Mouse (Mus musculus) frontal cortex, postnatal 25 days (tissue): ENCODE measurements around the gene Osbpl7.
A peak's percentile ranks its signal among the peaks of the same experiment; 100 is the strongest.

Experiments used
- DNase-seq, 2 experiments: peaks; one replicate each; pipeline ENCODE4 v3.0.0; 2022; ENCODE audit warnings: low spot score in 2 of 2

Osbpl7 gene

GRCm38 (mm10) chr11:97082977-97083376 is 32.5 kb downstream of the Osbpl7 start:
- DNase-seq, result no peak

DNA sequence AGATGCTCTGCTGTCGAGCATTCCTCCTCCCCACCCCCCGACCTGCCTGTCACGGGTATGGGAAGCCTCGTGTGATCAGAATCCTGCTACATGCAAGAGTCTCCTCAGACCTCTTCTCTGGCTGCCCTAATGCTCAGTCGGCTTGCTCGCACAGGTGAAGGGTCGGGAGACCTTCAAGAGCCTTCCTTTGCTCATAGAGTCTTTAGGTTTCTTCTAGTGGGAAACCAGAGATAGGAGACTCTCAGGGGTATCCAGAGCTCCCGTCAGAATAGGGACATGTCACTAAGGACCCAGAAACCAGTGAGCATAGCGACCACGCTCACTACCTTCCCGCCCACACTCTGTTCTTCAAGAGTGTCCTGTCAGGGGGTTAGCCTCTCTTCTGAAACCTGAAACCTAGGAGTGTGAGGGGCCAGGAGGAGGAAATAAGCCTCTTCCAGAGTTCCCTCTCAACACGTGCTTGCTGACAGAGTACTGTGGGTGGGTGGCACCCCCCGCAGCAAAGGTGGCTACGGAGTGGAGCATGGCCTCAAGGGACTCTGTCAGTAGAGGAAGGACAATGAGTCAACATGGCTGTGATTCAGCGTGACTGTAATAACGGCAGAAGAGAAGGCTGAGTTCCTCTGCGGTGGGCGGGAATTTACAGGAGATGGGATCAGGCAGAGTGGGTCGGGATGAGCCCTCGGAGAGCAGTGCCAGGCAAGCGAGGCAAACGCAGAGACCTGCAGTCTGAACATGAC is 33.1 kb downstream of the Osbpl7 start:
- peak in 1 of 2 experiments; percentile 30 for DNase-seq

- no peak for DNase-seq
These were observed 34.5 kb downstream of the Osbpl7 start for GRCm38 (mm10) chr11:97084821-97085505.

DNA sequence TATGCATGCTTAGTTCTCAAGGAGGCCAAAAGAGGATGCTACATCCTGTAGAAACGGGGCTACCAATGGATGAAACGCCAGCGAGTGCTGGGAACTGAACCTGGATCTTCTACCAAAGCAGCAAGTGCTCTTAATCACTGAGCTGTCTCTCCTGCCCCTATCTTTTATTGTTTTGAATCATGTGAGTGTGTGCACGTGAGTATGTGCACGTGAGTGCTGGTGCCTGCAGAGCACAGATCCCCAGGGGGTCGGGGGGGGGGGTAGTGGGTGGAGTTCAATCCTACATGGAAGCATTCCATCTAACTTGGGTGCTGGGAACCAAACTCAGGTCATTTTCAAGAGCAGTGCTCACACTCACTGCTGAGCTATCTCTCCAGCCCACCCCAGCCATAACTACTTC is 35.9 kb downstream of the Osbpl7 start:
- DNase-seq, result no peak

DNA sequence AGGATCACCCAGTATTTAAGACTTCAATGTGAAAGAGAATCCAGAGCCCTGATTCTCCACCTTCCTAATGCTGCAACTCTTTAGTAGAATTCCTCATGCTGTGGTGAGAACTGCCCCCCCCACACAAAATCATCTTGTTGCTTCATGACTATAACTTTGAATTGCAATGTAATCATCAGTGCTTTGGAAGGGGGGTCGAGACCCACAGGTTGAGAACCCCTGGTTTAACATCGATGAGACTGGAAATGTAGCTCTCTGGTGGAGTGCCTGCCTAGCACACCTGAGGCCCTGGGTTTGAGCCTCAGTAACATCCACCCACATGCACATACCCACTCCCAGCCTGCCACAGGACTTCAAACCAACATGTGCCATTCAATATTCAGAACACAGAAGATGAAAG is 44.2 kb downstream of the Osbpl7 start:
- DNase-seq, result no peak

DNA sequence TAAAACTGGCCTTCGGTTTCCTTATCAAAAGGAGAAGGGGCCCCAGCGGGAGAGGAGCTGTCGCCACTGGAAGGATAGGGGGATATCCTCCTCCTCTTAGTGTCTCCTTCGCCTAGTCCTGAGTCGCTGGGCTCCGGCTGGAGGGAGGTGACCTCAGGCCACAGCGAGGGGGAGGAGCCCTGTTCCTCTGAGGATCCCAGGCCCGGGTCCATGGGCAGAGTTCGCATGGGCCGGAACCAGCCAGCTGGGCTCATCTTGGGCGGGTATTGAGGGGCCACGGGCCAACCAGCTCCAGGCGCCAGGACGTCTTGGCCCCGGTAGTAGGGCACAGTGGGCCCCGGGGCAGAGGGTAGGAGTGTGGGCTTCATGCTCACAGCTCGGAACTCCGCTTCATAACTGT is 48.4 kb downstream of the Osbpl7 start:
- DNase-seq, result no peak

DNA sequence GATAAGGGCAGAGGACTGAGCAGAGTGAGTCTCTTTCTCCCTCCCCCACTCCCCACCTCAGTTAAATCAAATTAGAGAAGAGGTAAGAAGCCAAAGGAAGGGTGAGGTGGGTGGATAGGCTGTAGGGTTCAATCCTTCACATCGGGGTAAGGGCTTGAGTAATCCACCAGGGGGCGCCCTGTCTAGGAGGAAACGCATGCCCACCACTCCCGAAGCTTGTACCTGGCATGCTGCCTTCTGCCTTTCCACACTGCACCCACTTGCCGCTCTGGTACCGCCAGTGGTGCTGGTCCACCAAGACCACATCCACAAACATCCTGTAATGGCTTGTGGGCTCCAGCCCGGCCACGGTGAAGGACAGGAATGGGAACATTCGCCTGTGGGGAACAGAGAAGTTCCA is 51.3 kb downstream of the Osbpl7 start:
- DNase-seq, result no peak

DNA sequence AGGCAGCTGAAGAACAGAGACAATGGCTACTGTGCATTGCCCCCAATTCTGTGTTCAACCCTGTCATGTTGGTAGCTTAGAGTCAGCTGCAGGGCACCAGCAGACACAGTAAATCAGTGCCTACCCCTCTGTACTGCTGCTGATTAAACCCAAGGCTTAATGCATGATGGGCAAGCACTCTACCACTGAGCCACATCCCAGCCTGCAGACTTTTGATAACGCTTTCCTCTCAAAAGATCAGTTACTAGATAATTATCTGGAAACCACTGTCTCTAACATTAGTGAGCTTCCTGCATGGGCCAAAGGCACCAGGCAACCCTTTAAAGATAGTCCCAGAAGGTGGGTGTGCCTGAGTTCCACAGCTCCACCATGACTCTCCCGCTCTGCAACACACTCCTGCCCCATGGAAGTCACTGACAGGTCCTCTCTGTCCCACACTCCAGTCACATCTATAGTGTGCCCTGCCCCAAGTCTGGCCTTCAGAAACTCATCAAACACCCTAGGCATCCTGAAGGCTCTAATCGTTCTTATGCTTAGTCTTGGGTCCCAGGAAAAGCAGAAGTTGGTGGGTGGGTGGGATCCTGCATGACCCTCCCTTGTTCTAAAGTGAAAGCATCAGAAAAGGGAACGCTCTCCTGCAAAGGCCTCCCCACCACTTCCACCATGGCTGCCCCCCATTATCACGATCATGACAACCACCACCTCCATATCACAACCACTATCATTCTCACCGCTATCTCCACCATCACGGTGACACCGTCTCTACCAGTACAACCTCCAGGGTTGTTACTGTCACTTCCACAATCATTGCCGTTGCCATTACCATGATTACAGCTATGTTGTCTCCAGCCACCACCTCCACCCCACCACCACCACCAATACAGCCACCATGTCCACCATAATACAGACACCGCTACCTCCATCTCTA is 53.0 kb downstream of the Osbpl7 start:
- DNase-seq, result no peak

DNA sequence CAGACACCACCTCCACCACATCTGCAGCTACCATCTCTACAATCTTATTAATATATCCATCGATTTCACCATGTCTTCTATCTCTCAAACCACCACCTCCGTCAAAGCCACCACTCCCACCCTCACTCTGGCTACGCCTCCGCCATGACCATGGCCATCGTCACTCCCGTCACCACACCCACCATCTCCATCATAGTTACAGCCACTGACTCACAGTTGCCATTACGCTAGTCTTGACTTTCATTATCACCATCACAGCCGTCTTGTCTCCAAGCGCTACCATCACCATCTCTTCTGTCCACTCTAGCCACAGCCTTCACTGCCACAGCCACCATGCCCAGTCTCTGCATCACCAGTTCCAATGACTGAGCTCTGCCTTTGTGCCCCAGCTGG is 53.7 kb downstream of the Osbpl7 start:
- DNase-seq, result no peak

GRCm38 (mm10) chr11:97108976-97109375 is 58.5 kb downstream of the Osbpl7 start:
- DNase-seq, result no peak

DNA sequence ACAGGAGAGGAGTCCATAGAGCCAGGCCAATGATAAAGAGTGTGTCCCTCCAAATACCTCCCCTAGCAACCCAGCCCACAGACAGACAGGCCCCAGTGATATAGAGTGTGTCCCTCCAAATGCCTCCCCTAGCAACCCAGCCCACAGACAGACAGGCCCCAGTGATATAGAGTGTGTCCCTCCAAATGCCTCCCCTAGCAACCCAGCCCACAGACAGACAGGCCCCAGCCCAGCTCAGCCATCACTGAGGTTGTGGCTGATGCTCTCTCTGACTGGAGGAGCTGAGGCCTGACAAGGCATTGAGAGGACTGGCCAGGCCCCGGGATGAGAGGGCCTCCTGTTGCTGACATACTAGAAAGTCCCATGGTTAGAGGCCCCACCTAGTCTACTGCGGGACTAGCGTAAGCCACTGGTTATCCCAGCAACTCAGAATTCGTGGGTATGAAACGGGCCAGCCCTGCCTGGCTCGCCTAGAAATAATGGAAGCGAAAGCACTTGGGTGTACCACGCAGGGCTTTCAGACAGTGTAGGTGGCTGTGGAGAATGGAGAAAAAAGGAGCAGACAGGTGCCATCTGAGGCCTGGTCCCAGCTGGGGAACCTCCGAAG is 62.2 kb downstream of the Osbpl7 start:
- DNase-seq, result no peak

DNA sequence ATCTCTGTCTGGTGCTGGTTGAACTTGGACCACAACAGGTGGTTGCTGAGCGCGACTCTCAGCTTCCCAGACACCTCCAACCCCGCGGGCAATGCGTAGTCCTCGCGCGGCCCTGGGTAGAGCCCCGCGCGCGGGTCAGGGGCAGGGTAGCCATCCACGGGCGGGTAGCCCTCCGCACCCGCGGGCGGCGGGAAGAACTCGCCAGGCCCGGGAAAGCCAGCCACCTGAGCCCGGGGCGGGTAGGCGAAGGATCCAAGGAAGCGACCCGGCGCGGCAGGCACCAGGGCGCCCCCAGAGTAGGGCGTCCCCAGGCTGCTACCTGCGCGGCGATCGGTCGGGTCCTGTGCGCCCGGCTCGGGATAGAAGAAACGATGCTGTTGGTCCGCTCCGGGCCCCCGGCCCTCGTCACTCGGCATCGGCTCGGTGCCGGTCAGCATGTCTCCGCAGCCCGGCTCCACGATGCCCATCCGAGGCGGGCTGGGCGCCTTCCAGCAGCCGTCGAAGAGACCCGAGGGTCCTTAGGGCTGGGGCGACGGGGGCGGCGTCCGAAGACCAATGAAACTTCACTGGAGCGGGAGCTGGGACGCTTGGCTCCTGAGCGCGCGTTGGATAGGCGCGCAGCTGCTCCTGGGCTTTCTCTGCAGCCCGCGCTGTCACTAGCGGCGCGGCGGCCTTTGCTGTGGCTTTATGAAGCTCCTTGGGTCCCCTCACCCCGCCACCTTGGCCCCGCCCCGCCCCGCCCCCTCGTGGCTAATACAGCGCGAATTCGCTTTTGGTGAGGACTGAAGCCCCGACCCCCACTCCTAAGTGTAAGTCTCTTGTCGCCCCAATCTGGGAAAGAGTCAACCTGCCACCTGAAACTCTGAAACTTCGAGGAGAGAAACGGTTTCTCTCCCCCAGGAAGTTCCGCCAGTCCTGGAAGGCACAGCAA is 64.5 kb downstream of the Osbpl7 start, which contains the start of gene Tbx21:
Tbx21 (minus strand) TSS at position 661 of the 931 bp plus-strand sequence.
- no peak for DNase-seq

DNA sequence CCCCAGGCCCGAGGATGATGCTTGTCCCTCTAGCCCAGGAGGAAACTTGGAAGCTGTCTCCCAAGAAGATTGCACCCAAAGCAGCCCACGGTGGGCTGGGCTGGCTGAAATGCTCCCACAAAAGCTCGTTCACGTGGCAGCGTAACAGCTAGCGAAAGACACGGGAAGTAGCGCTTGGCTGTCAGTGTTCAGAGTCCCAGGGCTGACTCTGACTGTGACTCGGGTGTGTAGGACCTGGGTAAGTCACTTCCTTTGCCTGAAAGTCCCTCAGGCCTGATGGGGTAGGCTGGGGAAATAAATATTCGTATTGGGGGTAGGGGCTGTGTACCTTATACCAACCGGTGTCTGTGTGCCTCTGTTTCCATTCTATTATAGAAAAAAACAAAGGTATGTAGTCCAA is 65.4 kb downstream of the Osbpl7 start:
- no peak for DNase-seq
